Mouse (Mus musculus) lung, postnatal 14 days (tissue): ENCODE data around the gene Sec1.

Experiments used
- DNase-seq: peaks from one replicate; pipeline ENCODE4 v3.0.0; 2021

The Sec1 gene

DNA sequence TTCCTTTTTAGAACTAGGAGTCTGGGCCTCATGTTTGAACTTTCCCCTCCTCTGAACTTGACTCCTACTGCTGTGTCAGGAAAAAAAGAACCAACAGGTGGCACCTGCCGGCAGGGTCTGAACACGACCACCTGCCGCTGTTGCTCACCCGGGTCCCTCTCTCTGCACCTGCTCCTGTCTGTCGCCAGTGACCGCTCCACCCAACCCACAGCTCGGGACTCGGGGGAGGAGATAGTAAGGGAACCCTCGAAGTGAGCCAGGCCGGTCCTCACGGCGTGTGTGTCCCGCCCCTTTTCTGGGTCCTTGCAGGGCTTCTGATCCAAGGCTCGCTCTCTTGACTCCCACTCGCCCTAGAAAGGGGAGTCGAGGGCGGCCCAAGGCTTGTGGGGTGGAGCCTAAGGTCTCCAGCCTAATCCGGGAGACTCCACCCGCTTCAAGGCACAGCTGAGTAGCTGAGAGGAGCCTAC is 54.6 kb downstream of the Sec1 start, which contains the start of gene Mamstr:
TSS of gene Mamstr (plus strand) at position 417 of the 467 bp plus-strand sequence.
- no peak for DNase-seq

DNA sequence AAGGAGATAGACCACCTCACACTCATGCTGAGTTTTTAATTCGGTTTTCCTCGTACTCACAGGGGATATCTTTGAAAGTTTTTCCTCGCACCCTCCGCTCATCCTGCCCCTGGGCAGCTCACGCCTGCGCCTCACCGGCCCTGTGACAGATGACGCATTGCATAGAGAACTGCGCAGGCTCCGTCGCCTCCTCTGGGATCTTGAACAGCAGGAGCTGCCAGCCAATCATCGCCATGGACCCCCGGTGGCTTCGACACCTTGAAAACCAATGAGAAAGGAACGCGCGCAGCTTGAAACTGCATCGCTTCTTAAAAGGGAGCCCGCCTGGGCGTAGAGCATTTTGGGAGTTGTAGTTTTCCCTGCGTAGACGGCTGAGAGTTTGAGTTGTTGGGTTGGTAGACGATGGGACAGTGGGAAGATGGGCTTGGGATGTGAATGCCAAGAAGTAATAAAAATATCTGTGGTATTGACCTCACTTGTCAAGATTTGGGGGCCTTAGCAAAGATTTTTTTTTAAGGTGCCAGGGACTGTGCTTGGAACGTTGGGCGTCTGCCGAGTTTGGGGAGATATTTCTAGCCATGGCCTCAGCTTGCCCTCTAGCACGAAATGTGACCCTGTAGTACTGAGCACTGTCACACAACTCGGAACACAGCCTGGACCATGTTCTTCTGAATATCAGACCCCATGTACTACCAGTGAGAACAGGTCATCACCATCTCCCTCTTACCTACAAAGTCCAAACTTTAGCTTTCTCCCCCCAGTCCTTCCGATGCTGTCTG is 55.4 kb downstream of the Sec1 start:
- DNase-seq: peak; percentile 88

DNA sequence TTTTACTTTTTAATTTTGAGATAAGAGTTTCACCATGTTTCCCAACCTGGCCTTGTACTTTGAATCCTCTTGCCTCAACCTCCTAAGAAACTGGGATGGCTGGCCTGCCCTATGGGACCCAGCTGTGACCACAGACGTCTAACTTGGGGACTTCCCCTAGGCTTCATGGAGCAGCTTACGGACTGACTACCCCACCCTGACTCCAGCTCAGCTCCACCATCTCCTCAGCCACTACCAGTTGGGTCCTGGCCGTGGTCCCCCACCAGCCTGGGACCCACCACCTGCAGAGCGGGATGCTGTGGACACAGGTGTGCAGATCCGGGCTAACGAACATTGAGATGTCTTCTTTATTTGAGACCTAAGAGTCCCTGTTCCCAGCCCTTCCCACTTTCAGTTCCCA is 56.5 kb downstream of the Sec1 start:
- no peak for DNase-seq

DNA sequence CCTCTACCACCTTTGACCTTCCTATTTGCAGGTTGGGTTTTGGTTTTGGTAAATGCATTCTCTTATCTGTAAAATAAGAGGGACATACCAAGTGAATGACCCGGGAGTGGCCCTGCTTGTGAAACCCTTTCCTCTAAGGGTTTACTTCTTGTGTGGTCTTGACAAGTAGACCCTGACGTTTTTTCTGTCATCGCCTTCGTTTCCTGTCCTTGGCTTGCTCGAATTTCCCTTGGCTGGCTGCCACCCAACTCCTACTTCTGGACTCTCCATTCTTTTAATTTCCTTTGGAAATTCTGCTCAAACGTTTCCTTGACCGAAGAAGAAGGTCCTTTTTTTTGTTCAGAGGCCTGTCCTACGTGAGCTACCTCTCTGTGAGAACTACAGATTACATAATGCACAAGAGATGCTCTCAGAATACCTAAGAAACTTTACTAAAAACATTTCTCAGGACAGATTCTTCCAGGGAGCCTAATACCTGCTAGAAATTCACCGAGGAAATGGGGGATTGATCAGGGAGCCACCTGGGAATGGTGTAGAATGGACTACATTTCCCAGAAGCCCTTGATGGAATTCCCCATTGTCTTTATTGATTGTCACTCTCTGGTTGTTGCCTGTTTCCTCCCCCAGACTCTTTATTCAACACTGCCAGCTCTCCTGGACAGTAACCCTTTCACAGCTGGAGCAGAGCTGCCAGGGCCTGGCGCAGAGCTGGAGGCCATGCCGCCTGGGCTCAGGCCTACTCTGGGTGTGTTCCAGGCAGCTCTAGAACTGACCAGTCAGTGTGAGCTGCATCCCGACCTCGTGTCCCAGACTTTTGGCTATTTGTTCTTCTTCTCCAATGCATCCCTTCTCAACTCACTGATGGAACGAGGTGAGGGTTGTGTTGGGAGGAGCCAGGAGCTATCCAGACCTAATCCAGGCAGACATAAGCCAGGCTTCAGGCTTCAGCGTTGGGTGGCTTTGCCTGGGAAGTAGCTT is 58.2 kb downstream of the Sec1 start:
- peak; percentile 63 for DNase-seq

DNA sequence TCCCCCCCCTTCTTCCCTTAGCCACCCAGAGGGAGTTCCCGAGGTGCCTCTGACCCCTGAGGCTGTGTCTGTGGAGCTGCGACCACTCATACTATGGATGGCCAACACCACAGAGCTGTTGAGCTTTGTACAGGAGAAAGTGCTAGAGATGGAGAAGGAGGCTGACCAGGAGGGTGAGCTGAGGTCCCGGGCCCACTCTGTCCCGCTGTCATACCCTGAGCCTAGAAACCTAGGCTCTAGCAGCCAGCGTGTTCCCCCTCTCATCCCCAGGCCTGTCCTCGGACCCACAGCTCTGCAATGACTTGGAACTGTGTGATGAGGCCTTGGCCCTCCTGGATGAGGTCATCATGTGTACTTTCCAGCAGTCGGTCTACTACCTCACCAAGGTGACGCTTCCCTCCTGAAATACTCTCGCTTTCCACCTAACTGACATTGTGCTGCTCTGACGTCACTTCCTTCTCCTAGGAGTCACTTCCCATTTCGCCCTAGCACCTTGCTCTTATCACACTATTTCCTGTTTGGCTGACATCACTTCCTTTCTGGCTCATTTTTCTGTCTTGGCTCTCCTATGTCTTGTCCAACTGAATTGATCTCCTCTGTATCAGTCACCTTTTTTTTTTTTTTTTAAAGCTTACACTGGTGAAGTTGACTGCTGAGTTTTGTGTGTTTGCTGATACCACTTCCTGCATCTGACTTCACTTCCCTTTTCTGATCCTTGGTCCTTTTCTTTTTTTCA is 59.1 kb downstream of the Sec1 start:
- no peak for DNase-seq

DNA sequence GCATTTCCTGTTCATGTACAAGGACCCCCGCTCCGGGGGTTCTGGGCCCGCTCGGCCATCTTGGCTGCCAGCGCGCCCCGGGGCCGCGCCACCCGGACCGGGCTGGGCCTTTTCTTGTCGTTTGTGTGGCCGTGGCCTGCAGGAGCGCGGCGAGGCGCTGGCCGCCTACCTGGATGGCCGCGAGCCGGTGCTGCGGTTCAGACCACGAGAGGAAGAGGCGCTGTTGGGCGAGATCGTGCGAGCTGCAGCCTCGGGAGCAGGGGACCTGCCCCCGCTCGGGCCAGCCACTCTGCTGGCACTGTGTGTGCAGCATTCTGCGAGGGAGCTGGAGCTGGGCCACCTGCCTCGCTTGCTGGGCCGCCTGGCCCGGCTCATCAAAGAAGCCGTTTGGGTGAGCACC is 61.7 kb downstream of the Sec1 start:
- DNase-seq: peak; percentile 38

DNA sequence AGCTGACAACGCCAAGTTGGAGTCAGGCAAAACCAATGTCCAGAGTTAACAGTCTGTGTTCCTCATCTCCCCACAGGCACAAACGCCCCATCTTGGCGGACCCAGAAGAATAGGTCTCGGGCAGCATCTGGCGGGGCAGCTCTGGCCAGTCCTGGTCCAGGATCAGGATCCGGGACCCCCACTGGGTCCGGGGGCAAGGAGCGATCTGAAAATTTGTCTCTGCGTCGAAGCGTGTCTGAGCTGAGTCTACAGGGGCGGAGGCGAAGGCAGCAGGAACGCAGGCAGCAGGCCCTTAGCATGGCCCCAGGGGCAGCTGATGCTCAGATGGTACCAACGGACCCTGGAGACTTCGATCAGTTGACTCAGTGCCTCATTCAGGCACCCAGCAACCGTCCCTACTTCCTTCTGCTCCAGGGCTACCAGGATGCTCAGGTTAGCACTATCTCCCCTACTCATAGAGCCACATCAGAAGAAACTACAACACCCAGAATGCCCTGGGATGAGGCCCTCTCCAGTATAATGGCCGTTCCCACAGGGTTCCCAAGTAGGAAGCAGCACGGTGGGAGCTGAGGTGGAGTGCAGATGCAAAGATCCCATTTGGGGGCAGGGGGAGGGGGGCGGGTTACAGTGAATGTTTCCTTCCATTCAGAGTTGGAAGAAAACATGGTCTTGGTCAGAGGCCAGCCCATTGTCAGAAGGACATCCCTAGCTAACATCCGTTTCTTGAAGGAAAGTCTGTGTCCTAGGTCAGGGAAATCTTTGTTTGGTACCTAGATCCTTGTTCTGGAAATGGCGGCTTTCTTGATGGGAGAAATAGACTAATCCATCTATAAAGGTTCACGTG is 63.9 kb downstream of the Sec1 start:
- peak; percentile 40 for DNase-seq

DNA sequence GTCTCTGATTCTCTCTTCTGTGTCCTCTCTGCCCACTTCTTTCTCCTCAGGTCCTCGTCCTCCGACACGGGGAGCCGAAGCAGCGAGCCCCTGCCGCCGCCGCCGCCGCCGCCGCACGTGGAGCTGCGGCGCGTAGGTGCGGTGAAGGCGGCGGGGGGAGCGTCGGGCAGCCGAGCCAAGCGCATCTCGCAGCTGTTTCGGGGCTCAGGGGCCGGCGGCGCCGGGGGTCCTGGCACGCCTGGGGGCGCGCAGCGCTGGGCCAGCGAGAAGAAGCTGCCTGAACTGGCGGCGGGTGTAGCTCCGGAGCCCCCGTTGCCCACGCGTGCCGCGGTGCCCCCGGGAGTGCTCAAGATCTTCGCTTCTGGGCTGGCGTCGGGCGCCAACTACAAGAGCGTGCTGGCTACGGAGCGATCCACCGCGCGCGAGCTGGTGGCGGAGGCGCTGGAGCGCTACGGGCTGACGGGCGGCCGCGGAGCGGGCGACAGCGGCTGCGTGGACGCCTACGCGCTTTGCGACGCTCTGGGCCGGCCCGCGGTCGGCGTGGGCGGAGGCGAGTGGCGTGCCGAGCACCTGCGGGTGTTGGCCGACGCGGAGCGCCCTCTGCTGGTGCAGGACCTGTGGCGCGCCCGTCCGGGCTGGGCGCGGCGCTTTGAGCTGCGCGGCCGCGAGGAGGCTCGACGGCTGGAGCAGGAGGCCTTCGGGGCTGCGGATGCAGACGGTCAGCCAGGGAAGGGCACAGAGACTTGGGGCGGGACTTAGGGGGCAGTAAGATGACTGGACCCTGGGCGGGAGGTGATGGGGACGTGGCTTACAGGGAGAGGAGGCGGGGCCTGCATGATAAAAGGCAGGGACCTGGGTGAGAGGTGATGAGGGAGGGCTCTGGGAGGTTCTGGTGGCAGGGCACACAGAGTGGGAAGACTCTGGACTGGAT is 65.6 kb downstream of the Sec1 start:
- peak; percentile 95 for DNase-seq
